Mouse (Mus musculus) ES-Bruce4 (cell line): ENCODE measurements around the gene Hvcn1.

ENCODE experiments used
- CTCF ChIP-seq: IDR thresholded peaks from one replicate; pipeline ENCODE4 v1.8.1; 2011; ENCODE audit warnings: low read depth, low read length
- EP300 ChIP-seq: IDR thresholded peaks from 2 replicates; pipeline ENCODE4 v1.6.1; 2011; ENCODE audit warnings: low read depth, low read length; ENCODE audit not compliant: insufficient read depth
- POLR2A ChIP-seq: IDR thresholded peaks from one replicate; pipeline ENCODE4 v1.8.1; 2011; ENCODE audit warnings: low read length; ENCODE audit not compliant: insufficient read depth

GRCm38 (mm10) chr5:122206475-122206874 lies at the start of gene Hvcn1:
- peak; percentile 68 for TF ChIP-seq POLR2A
- TF ChIP-seq EP300, result no peak
- TF ChIP-seq CTCF, result no peak
